ENCODE assay signal across 28 mouse cellular contexts in the genomic region with DNA sequence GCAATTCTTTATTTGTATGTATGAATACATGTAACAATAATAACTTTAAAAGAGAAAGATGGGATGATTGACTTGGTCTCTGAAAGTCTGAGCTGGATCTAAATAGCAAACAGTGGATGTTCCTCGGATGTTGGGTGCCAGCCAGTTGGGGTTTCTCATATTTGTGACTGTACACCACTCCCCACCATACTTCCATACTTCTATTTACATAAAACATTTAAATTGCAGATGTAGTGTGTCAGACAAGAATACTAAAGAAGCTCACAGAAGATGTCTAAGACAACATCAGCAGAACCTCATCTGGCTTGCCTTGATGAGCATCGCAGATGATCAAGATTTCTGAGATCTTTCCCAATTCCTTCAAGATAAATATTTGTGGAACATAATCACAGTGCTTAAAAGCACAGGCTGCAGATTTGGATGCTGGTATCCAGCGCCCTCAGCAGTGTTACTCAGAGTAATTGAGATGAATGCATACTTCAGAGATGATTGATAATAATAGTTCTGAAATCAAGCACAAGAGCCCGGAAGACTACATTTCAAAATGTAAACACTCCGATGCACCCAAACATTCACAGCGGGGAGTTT.
DNase-seq lines count a peak whose midpoint lies in the region; ATAC-seq and TF ChIP-seq lines count a peak whose summit lies in the region.
"Had no signal": no experiment of that assay in that cellular context is flagged by ENCODE, and none has a peak within 500 bp of the region (broad histone marks: within the 10 kb centered on the region; RNA-seq: fewer than 3 reads in every experiment).

No protein-coding gene starts in this region.

- H3K4me2 ChIP-seq in lung, embryonic 14.5 days: no peak overlapping the region
- no peak overlapping the region for H3K4me2 ChIP-seq in lung, postnatal 0 days (replicated peaks; ENCODE audit: low read depth, low read length)
- H3K4me2 ChIP-seq in intestine, embryonic 16.5 days (ENCODE audit: low read depth, low read length): no peak overlapping the region
- H3K4me2 ChIP-seq in stomach, embryonic 16.5 days (ENCODE audit: low read depth, low read length): no peak overlapping the region
- H3K4me2 ChIP-seq: embryonic facial prominence, embryonic 13.5 days; forebrain, embryonic 13.5 days; heart, embryonic 13.5 days; hindbrain, embryonic 14.5 days had no signal

- no peak for TF ChIP-seq POLR2A in lung, adult 2 months (IDR thresholded peaks at IDR 0.05; ENCODE audit: borderline replicate concordance, extremely low read depth, low read depth, low read length)

- peak; percentile 80 for ATAC-seq in lung, embryonic 14.5 days (ENCODE audit: insufficient read depth)
- ATAC-seq in lung, postnatal 0 days: peak; percentile 82
- peak; percentile 60 for ATAC-seq in intestine, embryonic 16.5 days
- ATAC-seq in stomach, embryonic 16.5 days (ENCODE audit: insufficient read depth, low FRiP score): peak; percentile 50; the same call in 1 of the 2 replicates
- ATAC-seq: CD4-positive, CD25-positive, alpha-beta regulatory T cell, adult 4 months; forebrain, embryonic 13.5 days; forebrain, embryonic 16.5 days had no signal

- 0 out of 2 replicates have a peak, but pooled peaks have one; percentile 15 for TF ChIP-seq EP300 in lung, postnatal 0 days (IDR thresholded peaks at IDR 0.05)

- TF ChIP-seq CTCF in lung, embryonic 14.5 days (IDR thresholded peaks at IDR 0.05; ENCODE audit: low read depth): no peak
- TF ChIP-seq CTCF in lung, postnatal 0 days (IDR thresholded peaks at IDR 0.05): peak; percentile 21; the same call in 1 of the 2 replicates
- no peak for TF ChIP-seq CTCF in lung, adult 2 months (IDR thresholded peaks at IDR 0.05; ENCODE audit: insufficient read depth, low read length)

- no peaks in the 10 kb centered on the region for H3K27me3 ChIP-seq in lung, embryonic 14.5 days (ENCODE audit: insufficient read depth, low read length)
- no peaks in the 10 kb centered on the region for H3K27me3 ChIP-seq in lung, postnatal 0 days (replicated peaks; ENCODE audit: insufficient read depth, low read length)
- H3K27me3 ChIP-seq in intestine, embryonic 16.5 days (replicated peaks; ENCODE audit: control insufficient read depth, insufficient read depth, low read length): no peaks in the 10 kb centered on the region
- no peaks in the 10 kb centered on the region for H3K27me3 ChIP-seq in stomach, embryonic 16.5 days (ENCODE audit: control insufficient read depth, insufficient read depth, low read length)
- H3K27me3 ChIP-seq: embryonic facial prominence, embryonic 13.5 days; forebrain, embryonic 13.5 days; heart, embryonic 13.5 days had no signal

- H3K4me3 ChIP-seq in lung, embryonic 14.5 days (ENCODE audit: low read depth, low read length): no peak overlapping the region
- H3K4me3 ChIP-seq in lung, postnatal 0 days (ENCODE audit: low read depth, low read length): no peak overlapping the region
- H3K4me3 ChIP-seq in lung, adult 2 months (replicated peaks; ENCODE audit: extremely low read depth, low read depth, low read length): no peak overlapping the region
- H3K4me3 ChIP-seq in intestine, embryonic 16.5 days (ENCODE audit: low read length): no peak overlapping the region
- H3K4me3 ChIP-seq in stomach, embryonic 16.5 days (replicated peaks; ENCODE audit: low read length): no peak overlapping the region
- H3K4me3 ChIP-seq: embryonic facial prominence, embryonic 10.5 days; embryonic facial prominence, embryonic 13.5 days; forebrain, embryonic 10.5 days; forebrain, embryonic 13.5 days; heart, adult 2 months; heart, embryonic 10.5 days; heart, embryonic 13.5 days had no signal

- H3K36me3 ChIP-seq in lung, embryonic 14.5 days (ENCODE audit: insufficient read depth): no peaks in the 10 kb centered on the region
- H3K36me3 ChIP-seq in lung, postnatal 0 days (ENCODE audit: insufficient read depth, low read length): no peaks in the 10 kb centered on the region
- H3K36me3 ChIP-seq in intestine, embryonic 16.5 days (ENCODE audit: control insufficient read depth, insufficient read depth, low read length): no peaks in the 10 kb centered on the region
- no peaks in the 10 kb centered on the region for H3K36me3 ChIP-seq in stomach, embryonic 16.5 days (ENCODE audit: control insufficient read depth, insufficient read depth, low read length)
- H3K36me3 ChIP-seq: embryonic facial prominence, embryonic 10.5 days; embryonic facial prominence, embryonic 13.5 days; forebrain, embryonic 10.5 days; heart, embryonic 10.5 days; heart, embryonic 13.5 days had no signal

- peak; percentile 72 for DNase-seq in lung, embryonic 14.5 days
- DNase-seq in lung, postnatal 25 days (ENCODE audit: low spot score): no peak
- DNase-seq in lung, postnatal 0 days (ENCODE audit: low spot score): peak; percentile 66
- DNase-seq in lung, adult 2 months: no peak
- no peak for DNase-seq in left cerebral cortex, adult 11 months (ENCODE audit: low spot score)
- DNase-seq in layer of hippocampus, postnatal 10 days (ENCODE audit: low spot score in 2 of 2): no peak
- DNase-seq: adrenal gland, adult 2 months; adrenal gland, postnatal 14 days; cerebellum, adult 11-12 months; cerebellum, adult 8-10 months; cerebellum, postnatal 10 days; cerebellum, postnatal 36 days; embryo, embryonic 11 days; gastrocnemius, postnatal 25 days; heart, adult 2 months; heart, postnatal 14 days; heart, postnatal 4 days had no signal

- H3K27ac ChIP-seq in lung, embryonic 14.5 days (ENCODE audit: low read depth): no peak overlapping the region
- no peak overlapping the region for H3K27ac ChIP-seq in lung, postnatal 0 days (ENCODE audit: low read length)
- no peak overlapping the region for H3K27ac ChIP-seq in intestine, embryonic 16.5 days (ENCODE audit: low read length)
- H3K27ac ChIP-seq in stomach, embryonic 16.5 days (ENCODE audit: low read length): peak overlapping the region; percentile 37; the same call in 1 of the 2 replicates
- H3K27ac ChIP-seq: embryonic facial prominence, embryonic 10.5 days; embryonic facial prominence, embryonic 13.5 days; forebrain, embryonic 10.5 days; forebrain, embryonic 13.5 days; heart, adult 2 months; heart, embryonic 10.5 days; heart, embryonic 13.5 days; hindbrain, embryonic 14.5 days had no signal

- no peaks in the 10 kb centered on the region for H3K9me3 ChIP-seq in lung, embryonic 14.5 days (ENCODE audit: low read depth, low read length)
- no peaks in the 10 kb centered on the region for H3K9me3 ChIP-seq in lung, postnatal 0 days (ENCODE audit: low read length)
- H3K9me3 ChIP-seq in intestine, embryonic 16.5 days (ENCODE audit: control insufficient read depth, low read length): no peaks in the 10 kb centered on the region
- no peaks in the 10 kb centered on the region for H3K9me3 ChIP-seq in stomach, embryonic 16.5 days (replicated peaks; ENCODE audit: control insufficient read depth, low read length)
- H3K9me3 ChIP-seq: embryonic facial prominence, embryonic 10.5 days; embryonic facial prominence, embryonic 13.5 days; forebrain, embryonic 10.5 days; forebrain, embryonic 13.5 days; heart, embryonic 10.5 days; heart, embryonic 13.5 days had no signal

- H3K9ac ChIP-seq in lung, embryonic 14.5 days: no peak overlapping the region
- no peak overlapping the region for H3K9ac ChIP-seq in lung, postnatal 0 days (replicated peaks; ENCODE audit: low read depth)
- H3K9ac ChIP-seq in intestine, embryonic 16.5 days (ENCODE audit: low read depth, low read length): no peak overlapping the region
- H3K9ac ChIP-seq in stomach, embryonic 16.5 days (ENCODE audit: low read length): no peak overlapping the region
- H3K9ac ChIP-seq: embryonic facial prominence, embryonic 13.5 days; forebrain, embryonic 13.5 days; heart, embryonic 13.5 days; hindbrain, embryonic 14.5 days had no signal

- 42% methylated on average over 6 of the region's 6 CpGs for WGBS in lung, embryonic 14.5 days
- 50% methylated on average over 6 of the region's 6 CpGs for WGBS in lung, postnatal 0 days
- 59% methylated on average over 6 of the region's 6 CpGs for WGBS in lung, adult 2 months
- 56% methylated on average over 6 of the region's 6 CpGs for WGBS in intestine, embryonic 16.5 days
- WGBS in stomach, embryonic 16.5 days: 44% methylated on average over 6 of the region's 6 CpGs

- H3K4me1 ChIP-seq in lung, embryonic 14.5 days (ENCODE audit: insufficient read depth): peaks cover 8% of the 10 kb centered on the region
- no peaks in the 10 kb centered on the region for H3K4me1 ChIP-seq in lung, postnatal 0 days (ENCODE audit: insufficient read depth, low read depth, low read length)
- H3K4me1 ChIP-seq in lung, adult 2 months (ENCODE audit: control insufficient read depth, insufficient read depth, low read length): no peaks in the 10 kb centered on the region
- H3K4me1 ChIP-seq in intestine, embryonic 16.5 days (ENCODE audit: control insufficient read depth, insufficient read depth, low read length): no peaks in the 10 kb centered on the region
- no peaks in the 10 kb centered on the region for H3K4me1 ChIP-seq in stomach, embryonic 16.5 days (ENCODE audit: control insufficient read depth, insufficient read depth, low read length)
- H3K4me1 ChIP-seq: forebrain, embryonic 10.5 days; forebrain, embryonic 13.5 days; heart, embryonic 10.5 days had no signal

Comparison
In these comparisons a context has a peak if more than half of its experiments do, and no peak if none do; other contexts are left out.
1. DNase-seq: peak in lung, embryonic 14.5 days (single experiment) and lung, postnatal 0 days (single experiment); none in lung, postnatal 25 days (single experiment), lung, adult 2 months (single experiment), left cerebral cortex, adult 11 months (single experiment) and layer of hippocampus, postnatal 10 days (0 of 2).
2. Peak in every context shown above with its lines, with median percentiles within 50 percentile points of each other: ATAC-seq.